Mouse (Mus musculus): ENCODE measurements around the gene Cd44. TPM values are rescaled to one million over a fixed set of nuclear protein-coding genes. Genes with fewer than 3 reads are reported as not detected.

The Cd44 gene
- polyA plus RNA-seq, 1 experiment from 2014 or later, result 1.9 TPM

GRCm38 (mm10) chr2:102805283-102805682, 96.2 kb downstream of the Cd44 start:
- H3K4me2 ChIP-seq (replicated peaks), result no peak overlapping the region
- no peaks in the 10 kb centered on the region for H3K9me3 ChIP-seq
- no peaks in the 10 kb centered on the region for H3K27me3 ChIP-seq
- no peaks in the 10 kb centered on the region for H3K36me3 ChIP-seq
- no peak for ATAC-seq (replicated peaks)
- no peak overlapping the region for H3K27ac ChIP-seq (replicated peaks)
- H3K9ac ChIP-seq (replicated peaks), result no peak overlapping the region
- no peaks in the 10 kb centered on the region for H3K4me1 ChIP-seq
- H3K4me3 ChIP-seq, result no peak overlapping the region
- WGBS, result 91% methylated on average over 6 of the region's 6 CpGs

- no peak for ATAC-seq (replicated peaks)
- no peaks in the 10 kb centered on the region for H3K9me3 ChIP-seq
- no peaks in the 10 kb centered on the region for H3K4me1 ChIP-seq
- no peak overlapping the region for H3K27ac ChIP-seq (replicated peaks)
- H3K4me3 ChIP-seq, result no peak overlapping the region
- no peaks in the 10 kb centered on the region for H3K36me3 ChIP-seq
- no peaks in the 10 kb centered on the region for H3K27me3 ChIP-seq
- 37% methylated on average over 2 of the region's 2 CpGs for WGBS
- H3K9ac ChIP-seq (replicated peaks), result no peak overlapping the region
- H3K4me2 ChIP-seq (replicated peaks), result no peak overlapping the region
Observed at GRCm38 (mm10) chr2:102804109-102804508, 97.4 kb downstream of the Cd44 start.

GRCm38 (mm10) chr2:102801899-102802298, 99.6 kb downstream of the Cd44 start:
- H3K9me3 ChIP-seq, result no peaks in the 10 kb centered on the region
- no peaks in the 10 kb centered on the region for H3K4me1 ChIP-seq
- no peak for ATAC-seq (replicated peaks)
- no peak overlapping the region for H3K4me3 ChIP-seq
- WGBS, result 94% methylated on average over 1 of the region's 1 CpGs
- H3K36me3 ChIP-seq, result no peaks in the 10 kb centered on the region
- no peaks in the 10 kb centered on the region for H3K27me3 ChIP-seq
- no peak overlapping the region for H3K4me2 ChIP-seq (replicated peaks)
- H3K27ac ChIP-seq (replicated peaks), result no peak overlapping the region
- no peak overlapping the region for H3K9ac ChIP-seq (replicated peaks)

GRCm38 (mm10) chr2:102798149-102798548, 103.3 kb downstream of the Cd44 start:
- Histone ChIP-seq H3K36me3 (no peaks in the 10 kb centered on the region), H3K27ac (replicated peaks) (no peak overlapping the region), H3K4me1 (no peaks in the 10 kb centered on the region), H3K27me3 (no peaks in the 10 kb centered on the region), H3K9me3 (no peaks in the 10 kb centered on the region), H3K4me2 (replicated peaks) (no peak overlapping the region), H3K9ac (replicated peaks) (no peak overlapping the region), H3K4me3 (no peak overlapping the region)
- WGBS, result 78% methylated on average over 2 of the region's 2 CpGs
- ATAC-seq (replicated peaks), result no peak

- ATAC-seq (replicated peaks), result no peak
Observed at GRCm38 (mm10) chr2:102795034-102795433, 106.4 kb downstream of the Cd44 start.

GRCm38 (mm10) chr2:102792804-102793203, 108.7 kb downstream of the Cd44 start:
- Histone ChIP-seq H3K4me2 (replicated peaks) (no peak overlapping the region), H3K36me3 (no peaks in the 10 kb centered on the region), H3K9me3 (no peaks in the 10 kb centered on the region)

More at GRCm38 (mm10) chr2:102795034-102795433, 106.4 kb downstream of the Cd44 start:
- H3K4me2 ChIP-seq (replicated peaks), result no peak overlapping the region
- H3K36me3 ChIP-seq, result no peaks in the 10 kb centered on the region
- H3K9ac ChIP-seq (replicated peaks), result no peak overlapping the region
- H3K4me3 ChIP-seq, result no peak overlapping the region
- no peaks in the 10 kb centered on the region for H3K4me1 ChIP-seq
- 100% methylated on average over 3 of the region's 3 CpGs for WGBS
- no peaks in the 10 kb centered on the region for H3K27me3 ChIP-seq
- no peak overlapping the region for H3K27ac ChIP-seq (replicated peaks)
- H3K9me3 ChIP-seq, result no peaks in the 10 kb centered on the region

DNA sequence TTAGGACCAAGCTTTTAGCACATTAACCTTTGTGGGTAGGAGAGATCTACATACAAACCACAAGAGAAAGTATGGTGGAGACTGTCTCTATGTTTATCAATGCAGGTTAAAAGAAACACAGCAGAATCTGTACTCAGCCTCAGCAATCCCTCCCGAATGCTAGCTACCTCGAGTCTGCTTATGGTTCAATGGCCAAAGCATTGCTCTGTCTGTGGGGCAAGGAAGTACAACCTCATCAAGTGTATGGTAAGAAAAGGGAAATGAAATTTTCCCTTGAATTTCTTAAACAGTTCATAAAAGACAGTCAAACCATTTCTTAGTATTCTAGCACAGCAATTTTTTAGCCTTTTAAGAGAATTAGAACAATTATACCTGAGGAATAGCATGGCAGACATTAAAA, 109.8 kb downstream of the Cd44 start:
- Histone ChIP-seq H3K4me3 (no peak overlapping the region), H3K27ac (replicated peaks) (no peak overlapping the region), H3K36me3 (no peaks in the 10 kb centered on the region), H3K27me3 (no peaks in the 10 kb centered on the region), H3K9me3 (no peaks in the 10 kb centered on the region), H3K9ac (replicated peaks) (no peak overlapping the region), H3K4me1 (no peaks in the 10 kb centered on the region), H3K4me2 (replicated peaks) (no peak overlapping the region)
- WGBS, result 83% methylated on average over 2 of the region's 2 CpGs
- ATAC-seq (replicated peaks), result no peak

More at GRCm38 (mm10) chr2:102792804-102793203, 108.7 kb downstream of the Cd44 start:
- no peaks in the 10 kb centered on the region for H3K4me1 ChIP-seq
- WGBS, result 93% methylated on average over 6 of the region's 6 CpGs
- H3K27me3 ChIP-seq, result no peaks in the 10 kb centered on the region
- ATAC-seq (replicated peaks), result no peak
- no peak overlapping the region for H3K27ac ChIP-seq (replicated peaks)
- H3K4me3 ChIP-seq, result no peak overlapping the region
- no peak overlapping the region for H3K9ac ChIP-seq (replicated peaks)

GRCm38 (mm10) chr2:102785696-102786095, 115.8 kb downstream of the Cd44 start:
- no peak for ATAC-seq (replicated peaks)
- no peak overlapping the region for H3K27ac ChIP-seq (replicated peaks)
- no peaks in the 10 kb centered on the region for H3K27me3 ChIP-seq
- H3K4me1 ChIP-seq, result no peaks in the 10 kb centered on the region
- no peaks in the 10 kb centered on the region for H3K9me3 ChIP-seq
- whole genome bisulfite sequencing, result 70% methylated on average over 4 of the region's 4 CpGs
- H3K4me2 ChIP-seq (replicated peaks), result no peak overlapping the region
- no peak overlapping the region for H3K9ac ChIP-seq (replicated peaks)
- H3K36me3 ChIP-seq, result no peaks in the 10 kb centered on the region
- no peak overlapping the region for H3K4me3 ChIP-seq

DNA sequence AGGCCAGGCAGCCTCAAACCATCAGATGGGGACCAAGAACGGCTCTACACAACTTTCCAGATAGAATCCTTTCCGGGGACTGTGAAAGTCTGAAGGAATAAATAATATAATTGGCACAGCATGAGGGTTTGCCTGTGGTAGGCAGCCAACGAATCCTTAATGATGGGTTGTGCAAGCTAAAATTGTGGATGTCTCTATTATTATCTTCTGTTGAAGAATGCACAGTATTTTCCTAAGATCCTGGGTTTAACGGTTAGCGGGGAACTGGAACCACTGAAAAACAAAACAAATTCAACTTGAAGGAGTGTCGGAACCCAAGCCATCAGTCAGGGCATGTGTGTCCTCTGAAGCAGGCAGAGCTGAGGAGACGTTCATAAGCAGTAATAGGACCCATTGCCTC, 118.7 kb downstream of the Cd44 start:
- no peaks in the 10 kb centered on the region for H3K4me1 ChIP-seq

GRCm38 (mm10) chr2:102778208-102778607, 123.3 kb downstream of the Cd44 start:
- H3K9me3 ChIP-seq, result no peaks in the 10 kb centered on the region
- H3K27ac ChIP-seq (replicated peaks), result no peak overlapping the region
- no peaks in the 10 kb centered on the region for H3K27me3 ChIP-seq
- no peak overlapping the region for H3K4me3 ChIP-seq
- H3K36me3 ChIP-seq, result 0 out of 2 replicates have a peak, but pooled peaks cover 3% of the 10 kb centered on the region
- no peak overlapping the region for H3K4me2 ChIP-seq (replicated peaks)
- 97% methylated on average over 3 of the region's 3 CpGs for WGBS
- H3K9ac ChIP-seq (replicated peaks), result no peak overlapping the region
- no peak for ATAC-seq (replicated peaks)
- H3K4me1 ChIP-seq, result no peaks in the 10 kb centered on the region

More for the DNA sequence above, 118.7 kb downstream of the Cd44 start:
- Histone ChIP-seq H3K4me3 (no peak overlapping the region), H3K4me2 (replicated peaks) (no peak overlapping the region), H3K36me3 (no peaks in the 10 kb centered on the region), H3K27ac (replicated peaks) (no peak overlapping the region), H3K27me3 (no peaks in the 10 kb centered on the region), H3K9ac (replicated peaks) (no peak overlapping the region), H3K9me3 (no peaks in the 10 kb centered on the region)
- 67% methylated on average over 7 of the region's 7 CpGs for WGBS
- no peak for ATAC-seq (replicated peaks)

DNA sequence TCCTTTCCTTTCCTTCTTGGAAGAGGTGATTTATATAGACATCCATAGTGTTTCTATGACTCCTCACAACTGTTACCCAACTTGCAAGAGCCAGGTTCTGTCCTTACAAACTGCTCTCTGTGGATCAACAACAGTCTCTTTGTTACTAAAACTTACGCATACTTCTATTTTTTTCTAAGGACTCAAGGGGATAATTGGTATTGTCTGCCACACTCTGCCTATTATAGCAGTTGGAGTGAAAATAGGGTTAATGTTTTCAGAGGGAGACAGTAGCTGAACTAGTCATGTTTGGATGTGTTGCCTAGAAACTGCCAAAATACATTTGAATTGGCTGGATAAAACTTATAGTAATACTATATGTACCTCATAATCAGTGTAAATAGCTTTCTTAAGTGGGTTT, 125.9 kb downstream of the Cd44 start:
- H3K9me3 ChIP-seq, result no peaks in the 10 kb centered on the region
- 0 out of 2 replicates have a peak, but pooled peaks cover 3% of the 10 kb centered on the region for H3K36me3 ChIP-seq
- H3K4me2 ChIP-seq (replicated peaks), result no peak overlapping the region
- no peak for ATAC-seq (replicated peaks)
- H3K9ac ChIP-seq (replicated peaks), result no peak overlapping the region
- no peaks in the 10 kb centered on the region for H3K4me1 ChIP-seq
- WGBS, result 48% methylated on average over 1 of the region's 1 CpGs
- no peak overlapping the region for H3K27ac ChIP-seq (replicated peaks)
- no peak overlapping the region for H3K4me3 ChIP-seq
- H3K27me3 ChIP-seq, result no peaks in the 10 kb centered on the region

GRCm38 (mm10) chr2:102774700-102775099, 126.8 kb downstream of the Cd44 start:
- Histone ChIP-seq H3K4me1 (no peaks in the 10 kb centered on the region), H3K4me3 (no peak overlapping the region), H3K4me2 (replicated peaks) (no peak overlapping the region), H3K9ac (replicated peaks) (no peak overlapping the region), H3K9me3 (no peaks in the 10 kb centered on the region), H3K27ac (replicated peaks) (no peak overlapping the region), H3K27me3 (no peaks in the 10 kb centered on the region), H3K36me3 (0 out of 2 replicates have a peak, but pooled peaks cover 3% of the 10 kb centered on the region)
- WGBS, result 88% methylated on average over 4 of the region's 4 CpGs
- ATAC-seq (replicated peaks), result no peak

- Histone ChIP-seq H3K36me3 (no peaks in the 10 kb centered on the region), H3K4me3 (no peak overlapping the region), H3K4me1 (no peaks in the 10 kb centered on the region), H3K9ac (replicated peaks) (no peak overlapping the region), H3K9me3 (no peaks in the 10 kb centered on the region), H3K27ac (replicated peaks) (no peak overlapping the region), H3K4me2 (replicated peaks) (no peak overlapping the region), H3K27me3 (no peaks in the 10 kb centered on the region)
- 97% methylated on average over 5 of the region's 5 CpGs for WGBS
- ATAC-seq (replicated peaks), result no peak
Observed at GRCm38 (mm10) chr2:102772276-102772675, 129.2 kb downstream of the Cd44 start.
